Comparison of ENCODE assay signal across 7 mouse cellular contexts in genomic region chr15:12680750-12681149, GRCm38 (mm10). TPM values are rescaled to one million over a fixed set of nuclear protein-coding genes. Genes with fewer than 3 reads are reported as not detected.
A peak's percentile ranks its signal among the peaks of the same experiment; 100 is the strongest.
DNase-seq lines count a peak whose midpoint lies in the region; ATAC-seq and TF ChIP-seq lines count a peak whose summit lies in the region.

No protein-coding gene starts in this region.

- H3K27ac ChIP-seq in liver, embryonic 12.5 days, result no peak overlapping the region
- peak overlapping the region; percentile 81 for H3K27ac ChIP-seq in limb, embryonic 11.5 days (replicated peaks; ENCODE audit: low read depth, low read length)
- H3K27ac ChIP-seq in cerebellum, adult 2 months (ENCODE audit: insufficient read depth, low read length), result no peak overlapping the region

- no peak overlapping the region for H3K9ac ChIP-seq in liver, embryonic 12.5 days
- H3K9ac ChIP-seq in limb, embryonic 11.5 days (ENCODE audit: low read length), result no peak overlapping the region

- H3K9me3 ChIP-seq in liver, embryonic 12.5 days (replicated peaks), result no peaks in the 10 kb centered on the region
- H3K9me3 ChIP-seq in limb, embryonic 11.5 days (ENCODE audit: control insufficient read depth, low read length), result no peaks in the 10 kb centered on the region; the same call in 1 of the 2 replicates

- no peak for TF ChIP-seq CTCF in cerebellum, adult 2 months (IDR thresholded peaks at IDR 0.05; ENCODE audit: borderline replicate concordance, insufficient read depth, low read depth, low read length)

- WGBS in liver, embryonic 12.5 days (ENCODE audit: insufficient replicate concordance), result 51% methylated on average over 7 of the region's 7 CpGs
- 16% methylated on average over 7 of the region's 7 CpGs for WGBS in limb, embryonic 11.5 days
- WGBS in cerebellum, adult 2 months, result 61% methylated on average over 7 of the region's 7 CpGs

- no peak for TF ChIP-seq POLR2A in cerebellum, adult 2 months (IDR thresholded peaks at IDR 0.05; ENCODE audit: borderline replicate concordance, insufficient read depth, low read length)

- intact Hi-C loops in heart, postnatal 14 days (cut with DNase I), result no loop called here

- no peak for ATAC-seq in liver, embryonic 12.5 days
- ATAC-seq in limb, embryonic 11.5 days (ENCODE audit: insufficient number of reproducible peaks, low FRiP score, low TSS enrichment, low read depth), result peak; percentile 80

- H3K4me2 ChIP-seq in liver, embryonic 12.5 days, result no peak overlapping the region
- H3K4me2 ChIP-seq in limb, embryonic 11.5 days (ENCODE audit: low read depth, severe bottlenecking), result peak overlapping the region; percentile 22; the same call in 1 of the 2 replicates

- DNase-seq in liver, result peak; percentile 27
- peak; percentile 42 to 54 for DNase-seq in heart, postnatal 14 days
- DNase-seq in limb, embryonic 11.5 days (ENCODE audit: low spot score), result peak; percentile 66
- DNase-seq in telencephalon, adult 2 months (ENCODE audit: low read depth, low spot score), result peak; percentile 50
- no peak for DNase-seq in cerebellum, adult 2 months
- no peak for DNase-seq in cerebellum, postnatal 36 days

- H3K36me3 ChIP-seq in liver, embryonic 12.5 days, result no peaks in the 10 kb centered on the region
- H3K36me3 ChIP-seq in limb, embryonic 11.5 days (ENCODE audit: control insufficient read depth, insufficient read depth, low read length), result no peaks in the 10 kb centered on the region

- no peaks in the 10 kb centered on the region for H3K27me3 ChIP-seq in liver, embryonic 12.5 days (replicated peaks)
- no peaks in the 10 kb centered on the region for H3K27me3 ChIP-seq in limb, embryonic 11.5 days (ENCODE audit: control insufficient read depth, insufficient read depth, low read length)
- H3K27me3 ChIP-seq in cerebellum, adult 2 months (ENCODE audit: control insufficient read depth, insufficient read depth, low read length), result no peaks in the 10 kb centered on the region

- H3K4me3 ChIP-seq in liver, embryonic 12.5 days, result no peak overlapping the region
- no peak overlapping the region for H3K4me3 ChIP-seq in limb, embryonic 11.5 days (ENCODE audit: low read depth, low read length)
- no peak overlapping the region for H3K4me3 ChIP-seq in cerebellum, adult 2 months (replicated peaks; ENCODE audit: insufficient read depth, low read depth, low read length)

- H3K4me1 ChIP-seq in liver, embryonic 12.5 days, result peaks cover 7% of the 10 kb centered on the region; the same call in 1 of the 2 replicates
- H3K4me1 ChIP-seq in limb, embryonic 11.5 days (ENCODE audit: control insufficient read depth, insufficient read depth, low read length), result peaks cover 6% of the 10 kb centered on the region; the same call in 1 of the 2 replicates
- H3K4me1 ChIP-seq in cerebellum, adult 2 months (ENCODE audit: control insufficient read depth, insufficient read depth, low read length), result no peaks in the 10 kb centered on the region

RNA-seq across cellular contexts. Expression of gene Pdzd2, which starts 59.0 kb away (rescaled TPM):
- 4.8 and 4.9 TPM in 2 replicates for polyA plus RNA-seq in liver, embryonic 12.5 days (2016; fragmentation: Nextera tagmentation; extraction: Ambion mirVana)
- 100 to 1,000 TPM; 136 to 185 TPM for total RNA-seq in heart, postnatal 14 days (2021)
- 22.1 and 24.3 TPM in 2 replicates for polyA plus RNA-seq in limb, embryonic 11.5 days (2014; fragmentation: Nextera tagmentation; extraction: Ambion mirVana)
- 5.3 and 6.3 TPM in 2 replicates for polyA plus RNA-seq in cerebellum, adult 2 months (2012; rRNA removed)

Comparison
In these comparisons a context has a peak if more than half of its experiments do, and no peak if none do; other contexts are left out.
1. DNase-seq: peak in liver (single experiment), heart, postnatal 14 days (2 of 2), limb, embryonic 11.5 days (single experiment) and telencephalon, adult 2 months (single experiment); none in cerebellum, adult 2 months (0 of 2) and cerebellum, postnatal 36 days (0 of 2).